Mouse (Mus musculus): ENCODE results near the gene Amh. TPM values are rescaled to one million over a fixed set of nuclear protein-coding genes. Genes with fewer than 3 reads are reported as not detected.

The Amh gene
- polyA plus RNA-seq, 1 experiment: 0.43 TPM

DNA sequence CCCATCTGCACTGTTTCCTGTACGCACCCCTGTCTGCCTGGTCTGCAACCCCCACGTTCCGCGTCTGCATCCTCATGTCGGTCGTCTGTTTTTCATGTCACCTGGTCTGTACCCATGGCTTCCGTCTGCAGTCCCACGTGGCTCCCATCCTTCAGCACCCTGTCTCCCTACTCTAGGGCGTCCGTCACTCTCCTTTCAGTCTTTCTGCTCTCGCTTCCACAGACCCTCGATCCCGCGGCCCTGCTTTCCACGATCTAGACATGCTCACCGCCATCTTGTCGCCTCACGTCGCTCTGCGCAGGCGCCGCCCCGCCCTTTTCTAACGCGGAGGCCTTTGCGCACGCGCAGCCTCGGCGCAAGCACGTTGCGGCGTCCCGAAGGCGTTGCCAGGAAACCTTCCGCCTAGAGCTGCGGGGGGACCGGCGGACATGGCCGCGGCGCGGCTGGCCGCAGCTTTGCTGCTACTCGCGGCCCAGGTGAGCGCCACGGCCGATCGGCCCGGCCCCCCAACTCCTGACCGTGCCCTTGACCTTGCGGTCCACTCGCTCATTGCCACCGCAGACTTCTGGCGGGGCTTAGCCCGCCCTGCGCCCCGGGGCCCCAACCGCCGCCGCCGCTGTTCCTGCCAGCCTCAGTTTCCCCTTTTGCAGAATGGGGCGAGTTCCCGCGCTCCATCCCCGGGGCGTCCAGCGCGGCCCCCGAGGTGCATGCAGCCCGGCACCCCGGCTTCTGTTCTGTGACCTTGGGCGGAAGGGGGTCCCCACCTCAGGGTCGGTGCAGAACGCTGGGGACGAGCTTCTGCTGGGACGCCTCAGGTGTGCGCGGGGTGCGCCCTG lies 50.1 kb downstream of the Amh start, which contains the start of the genes Lsm7 and Sppl2b:
Gene Lsm7, minus strand, starts transcription at position 297 of the 836 bp plus-strand sequence.
Gene Sppl2b, plus strand, starts transcription at position 363 of the 836 bp plus-strand sequence.
- TF ChIP-seq TAL1 (IDR thresholded peaks at IDR 0.05; ENCODE audit: low read length) (no peak), GATA1 (IDR thresholded peaks at IDR 0.05; ENCODE audit: low read length) (no peak)
- H3K4me3 ChIP-seq (replicated peaks): peak within 1 kb of the TSS; percentile 74
- no peaks in the 10 kb centered on the region for H3K27me3 ChIP-seq (ENCODE audit: control insufficient read depth)
- peaks cover 80% of the 10 kb centered on the region for H3K36me3 ChIP-seq (ENCODE audit: control insufficient read depth)
- H3K9me3 ChIP-seq (ENCODE audit: control insufficient read depth, low read length): no peaks in the 10 kb centered on the region
- peaks cover 85% of the 10 kb centered on the region for H3K4me1 ChIP-seq (ENCODE audit: control insufficient read depth)

- TF ChIP-seq TAL1 (IDR thresholded peaks at IDR 0.05; ENCODE audit: low read length) (no peak), GATA1 (IDR thresholded peaks at IDR 0.05; ENCODE audit: low read length) (0 out of 2 replicates have a peak, but pooled peaks have one; percentile 39)
- H3K9me3 ChIP-seq (ENCODE audit: control insufficient read depth, low read length): no peaks in the 10 kb centered on the region
- peaks cover 85% of the 10 kb centered on the region for H3K4me1 ChIP-seq (ENCODE audit: control insufficient read depth)
- H3K4me3 ChIP-seq (replicated peaks): peak overlapping the region; percentile 74
- H3K27me3 ChIP-seq (ENCODE audit: control insufficient read depth): no peaks in the 10 kb centered on the region
- H3K36me3 ChIP-seq (ENCODE audit: control insufficient read depth): peaks cover 78% of the 10 kb centered on the region
Measured at GRCm38 (mm10) chr10:80855749-80856073, 50.7 kb downstream of the Amh start.

DNA sequence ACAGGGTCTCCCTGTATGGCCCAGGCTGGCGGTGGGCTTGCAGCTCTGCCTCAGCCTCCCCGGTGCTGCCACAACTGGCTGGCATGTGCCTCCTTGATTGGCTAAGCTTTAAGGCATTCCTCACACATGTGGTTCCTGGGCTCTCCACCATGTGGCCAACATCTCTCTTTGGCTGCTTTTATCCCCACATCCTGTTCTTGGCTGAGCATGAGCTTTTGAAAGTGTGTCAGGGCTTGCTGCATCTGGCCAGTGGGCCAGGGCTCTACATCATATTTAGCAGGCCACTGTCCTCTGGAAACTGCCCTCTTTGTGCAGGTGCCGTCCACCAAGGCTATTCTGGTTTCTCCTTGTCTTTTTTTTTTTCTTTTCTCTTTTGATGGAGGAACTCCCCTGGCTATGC lies 51.2 kb downstream of the Amh start:
- Histone ChIP-seq H3K27me3 (ENCODE audit: control insufficient read depth) (no peaks in the 10 kb centered on the region), H3K4me1 (ENCODE audit: control insufficient read depth) (peaks cover 91% of the 10 kb centered on the region), H3K4me3 (replicated peaks) (peak overlapping the region; percentile 74), H3K9me3 (ENCODE audit: control insufficient read depth, low read length) (no peaks in the 10 kb centered on the region), H3K36me3 (ENCODE audit: control insufficient read depth) (peaks cover 78% of the 10 kb centered on the region)
- TF ChIP-seq GATA1 (IDR thresholded peaks at IDR 0.05; ENCODE audit: low read length) (no peak), TAL1 (IDR thresholded peaks at IDR 0.05; ENCODE audit: low read length) (no peak)

DNA sequence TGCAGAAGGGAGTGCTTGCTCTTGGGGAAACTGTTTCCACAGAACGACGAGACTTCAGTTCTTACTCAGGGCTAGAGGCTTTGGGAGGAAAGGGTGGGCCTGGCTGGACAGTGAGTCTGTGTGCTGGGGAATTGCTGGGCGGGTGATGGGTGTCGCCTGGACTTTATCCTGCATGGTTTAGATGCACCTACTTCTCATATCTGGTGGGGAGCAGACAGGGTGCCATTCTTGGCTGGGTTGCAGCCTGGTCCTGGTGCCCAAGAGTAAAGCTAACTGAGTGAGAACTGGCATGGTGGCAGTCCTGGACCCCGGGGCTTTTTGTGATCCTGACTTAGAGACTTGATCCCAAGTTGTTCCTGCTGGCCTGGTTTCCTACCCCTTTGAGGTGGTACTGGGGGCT lies 51.9 kb downstream of the Amh start:
- peak; percentile 37; the same call in 1 of the 3 replicates for TF ChIP-seq TAL1 (IDR thresholded peaks at IDR 0.05; ENCODE audit: low read length)
- no peak for TF ChIP-seq GATA1 (IDR thresholded peaks at IDR 0.05; ENCODE audit: low read length)
- peaks cover 78% of the 10 kb centered on the region for H3K36me3 ChIP-seq (ENCODE audit: control insufficient read depth)
- H3K4me3 ChIP-seq (replicated peaks): peak overlapping the region; percentile 74
- H3K9me3 ChIP-seq (ENCODE audit: control insufficient read depth, low read length): no peaks in the 10 kb centered on the region
- no peaks in the 10 kb centered on the region for H3K27me3 ChIP-seq (ENCODE audit: control insufficient read depth)
- peaks cover 91% of the 10 kb centered on the region for H3K4me1 ChIP-seq (ENCODE audit: control insufficient read depth)

Other genes starting within 250 kb of the Amh start
- gene Rexo1, start 243.7 kb upstream of the Amh start, polyA plus RNA-seq (2012): 14.5 and 15.5 TPM in 2 replicates
- gene Klf16, start 227.9 kb upstream of the Amh start, polyA plus RNA-seq (2012): 19.9 and 21.2 TPM in 2 replicates
- gene Abhd17a, start 214.9 kb upstream of the Amh start, polyA plus RNA-seq (2012): 103 and 117 TPM in 2 replicates
- gene Scamp4, start 202.4 kb upstream of the Amh start, polyA plus RNA-seq (2012): 6.8 and 7.3 TPM in 2 replicates
- gene Adat3, start 202.4 kb upstream of the Amh start, polyA plus RNA-seq (2012): 4.1 and 6.2 TPM in 2 replicates
- gene Gm49322, start 199.2 kb upstream of the Amh start, polyA plus RNA-seq (2012): 0.07 and 0.12 TPM in 2 replicates
- 33.9 and 36.6 TPM in 2 replicates for gene Csnk1g2, start 182.4 kb upstream of the Amh start, polyA plus RNA-seq (2012)
- 2.6 and 3.2 TPM in 2 replicates for gene Btbd2, start 148.2 kb upstream of the Amh start, polyA plus RNA-seq (2012)
- gene Mknk2, start 127.1 kb upstream of the Amh start, polyA plus RNA-seq (2012): 49.1 and 53.2 TPM in 2 replicates
- gene Mob3a, start 103.3 kb upstream of the Amh start, polyA plus RNA-seq (2012): 1.8 and 2.1 TPM in 2 replicates
- gene Izumo4, start 103.1 kb upstream of the Amh start, polyA plus RNA-seq (2012): 1.2 and 3.9 TPM in 2 replicates
- gene Ap3d1, start 63.0 kb upstream of the Amh start, polyA plus RNA-seq (2012): 2.5 and 2.6 TPM in 2 replicates
- 8.8 and 9.8 TPM in 2 replicates for gene Dot1l, start 50.0 kb upstream of the Amh start, polyA plus RNA-seq (2012)
- 68.4 and 69.3 TPM in 2 replicates for gene Sf3a2, start 7.0 kb upstream of the Amh start, polyA plus RNA-seq (2012)
- 32.7 and 39.3 TPM in 2 replicates for gene Plekhj1, start 6.6 kb upstream of the Amh start, polyA plus RNA-seq (2012)
- gene Jsrp1, start 8.3 kb downstream of the Amh start, polyA plus RNA-seq (2012): not detected in 2 replicates
- 1,446 and 1,486 TPM in 2 replicates for gene Oaz1, start 21.4 kb downstream of the Amh start, polyA plus RNA-seq (2012)
- not detected in 2 replicates for gene Lingo3, start 38.8 kb downstream of the Amh start, polyA plus RNA-seq (2012)
- gene Lsm7, start 50.0 kb downstream of the Amh start, polyA plus RNA-seq (2012): 17.4 and 20.7 TPM in 2 replicates
- 56.0 and 60.5 TPM in 2 replicates for gene Sppl2b, start 50.0 kb downstream of the Amh start, polyA plus RNA-seq (2012)
- 0.02 and 0.03 TPM in 2 replicates for gene Tmprss9, start 66.6 kb downstream of the Amh start, polyA plus RNA-seq (2012)
- 29.2 and 32.1 TPM in 2 replicates for gene Timm13, start 95.7 kb downstream of the Amh start, polyA plus RNA-seq (2012)
- gene Lmnb2, start 113.0 kb downstream of the Amh start, polyA plus RNA-seq (2012): 1.1 and 1.3 TPM in 2 replicates
- 0.15 and 0.16 TPM in 2 replicates for gene Gadd45b, start 124.8 kb downstream of the Amh start, polyA plus RNA-seq (2012)
- gene Gng7, start 209.7 kb downstream of the Amh start, polyA plus RNA-seq (2012): not detected in 2 replicates
- 0.01 TPM in 1 of 2 replicates, not detected in the other for gene Diras1, start 220.4 kb downstream of the Amh start, polyA plus RNA-seq (2012)
- 1.5 and 1.7 TPM in 2 replicates for gene Slc39a3, start 232.2 kb downstream of the Amh start, polyA plus RNA-seq (2012)

Data from erythroblast, embryonic 14.5 days (primary cell).